Mouse (Mus musculus): Measurements from ENCODE around the gene C1qtnf1. TPM values are rescaled to one million over a fixed set of nuclear protein-coding genes. Genes with fewer than 3 reads are reported as not detected.

C1qtnf1 gene
- polyA plus RNA-seq, 1 experiment from 2014 or later: 7.2 TPM

DNA sequence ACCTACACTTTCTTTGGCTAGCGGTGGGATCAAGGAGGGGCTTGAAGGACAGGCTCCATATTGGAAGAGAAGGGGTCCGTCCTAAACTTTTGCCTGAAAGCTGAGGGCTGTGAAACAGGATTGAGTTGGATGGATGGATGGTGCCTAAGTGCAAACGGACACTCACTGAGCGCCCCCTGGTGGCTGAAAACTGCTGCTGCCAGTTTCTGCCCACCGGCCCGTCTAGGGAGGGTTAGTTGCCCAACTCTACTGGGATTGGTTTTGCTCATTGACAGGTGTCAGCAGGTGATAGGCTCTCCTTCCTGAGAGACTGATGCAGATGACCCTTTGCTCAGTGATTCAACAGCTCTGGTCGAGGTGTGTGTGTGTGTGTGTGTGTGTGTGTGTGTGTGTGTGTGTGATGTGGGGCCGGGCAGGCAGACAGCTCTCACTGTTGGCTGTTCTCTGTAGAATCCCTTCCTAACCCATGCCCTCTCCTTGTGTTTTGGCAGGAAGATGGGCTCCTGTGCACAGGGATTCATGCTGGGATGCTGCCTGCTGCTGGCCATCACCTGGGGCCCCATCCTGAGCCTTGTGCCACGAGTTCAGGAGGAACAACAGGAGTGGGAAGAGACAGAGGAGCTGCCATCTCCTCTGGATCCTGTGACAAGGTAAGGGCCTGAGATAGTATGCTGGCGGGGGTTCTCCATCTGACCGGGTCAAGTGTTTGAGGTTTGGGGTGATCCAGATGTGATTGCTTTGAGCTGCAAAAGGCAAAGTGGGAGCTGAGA lies 15.4 kb downstream of the C1qtnf1 start:
- Histone ChIP-seq H3K4me3 (replicated peaks) (no peak overlapping the region), H3K4me1 (peaks cover 12% of the 10 kb centered on the region), H3K27me3 (0 out of 2 replicates have a peak, but pooled peaks cover 4% of the 10 kb centered on the region), H3K9me3 (replicated peaks) (no peaks in the 10 kb centered on the region), H3K27ac (no peak overlapping the region), H3K36me3 (no peaks in the 10 kb centered on the region), H3K4me2 (no peak overlapping the region), H3K9ac (no peak overlapping the region)
- WGBS: 35% methylated on average over 11 of the region's 11 CpGs
- peak; percentile 30; the same call in 1 of the 2 replicates for ATAC-seq (replicated peaks; ENCODE audit: low FRiP score)

DNA sequence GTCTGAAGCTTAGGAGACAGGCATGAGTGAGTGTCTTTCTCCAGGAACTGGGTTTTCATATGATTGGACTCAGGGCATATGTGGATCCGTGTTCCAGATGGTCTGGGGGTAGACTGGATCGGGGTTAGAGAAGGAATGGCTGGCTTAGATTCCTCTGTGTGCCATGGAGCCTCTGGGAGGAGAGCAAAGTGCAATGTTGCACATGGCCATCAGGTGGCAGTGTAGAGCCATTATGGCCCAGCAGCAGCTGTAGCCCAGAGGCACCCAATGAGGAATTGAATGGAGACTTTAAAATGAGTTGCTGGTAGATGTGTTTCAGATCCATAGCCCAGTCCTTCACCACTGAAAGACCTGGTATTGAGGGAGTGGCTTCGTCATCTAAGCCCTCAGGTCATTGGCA lies 17.8 kb downstream of the C1qtnf1 start:
- H3K27ac ChIP-seq: no peak overlapping the region
- no peak overlapping the region for H3K4me2 ChIP-seq
- WGBS: 13% methylated on average over 3 of the region's 3 CpGs
- ATAC-seq (replicated peaks; ENCODE audit: low FRiP score): peak; percentile 61; the same call in 1 of the 2 replicates
- 0 out of 2 replicates have a peak, but pooled peaks cover 4% of the 10 kb centered on the region for H3K27me3 ChIP-seq
- no peak overlapping the region for H3K9ac ChIP-seq
- H3K9me3 ChIP-seq (replicated peaks): no peaks in the 10 kb centered on the region
- no peaks in the 10 kb centered on the region for H3K4me1 ChIP-seq
- no peaks in the 10 kb centered on the region for H3K36me3 ChIP-seq
- H3K4me3 ChIP-seq (replicated peaks): no peak overlapping the region

DNA sequence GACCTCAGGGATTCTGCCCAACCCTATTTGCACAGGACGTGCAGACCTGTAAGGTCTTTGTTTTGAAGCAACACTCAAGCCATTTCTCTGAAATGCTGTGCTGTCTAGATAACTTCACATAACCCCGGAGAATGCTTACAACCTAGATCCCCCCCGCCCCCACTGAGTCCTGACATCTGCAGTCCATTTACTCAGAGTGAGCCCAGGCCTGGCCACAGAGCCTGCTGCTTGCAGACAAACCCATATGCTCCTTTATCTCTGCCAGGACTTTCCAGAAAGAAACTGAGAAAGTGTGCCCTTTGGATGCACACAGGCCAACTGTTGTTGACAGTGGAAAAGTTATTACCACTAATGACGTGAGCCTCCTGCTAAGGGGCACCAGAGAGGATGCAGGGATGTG lies 19.3 kb downstream of the C1qtnf1 start:
- Histone ChIP-seq H3K36me3 (no peaks in the 10 kb centered on the region), H3K27ac (no peak overlapping the region), H3K27me3 (0 out of 2 replicates have a peak, but pooled peaks cover 4% of the 10 kb centered on the region), H3K9ac (no peak overlapping the region), H3K9me3 (replicated peaks) (no peaks in the 10 kb centered on the region), H3K4me3 (replicated peaks) (no peak overlapping the region), H3K4me2 (no peak overlapping the region), H3K4me1 (no peaks in the 10 kb centered on the region)
- WGBS: 63% methylated on average over 4 of the region's 4 CpGs
- ATAC-seq (replicated peaks; ENCODE audit: low FRiP score): no peak

DNA sequence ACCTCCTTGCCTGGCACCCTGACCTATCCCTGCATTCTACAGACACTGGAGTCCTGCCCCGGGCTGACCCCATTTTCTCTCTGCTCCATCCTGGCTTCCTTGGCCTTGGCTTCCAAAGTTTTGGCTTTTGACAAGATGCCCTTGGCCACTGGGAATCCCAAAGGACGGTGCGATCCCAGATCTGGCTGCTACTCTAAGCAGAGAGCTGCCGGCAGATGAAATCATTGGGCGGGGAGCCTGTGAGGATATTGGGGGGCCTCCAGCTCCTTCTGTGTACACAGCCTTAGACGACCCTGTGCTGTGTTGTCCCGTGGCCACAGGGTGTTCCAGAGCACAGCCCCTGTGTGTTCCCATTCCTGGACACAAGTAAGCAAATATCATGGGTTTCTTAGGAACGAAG lies 20.4 kb downstream of the C1qtnf1 start:
- ATAC-seq (replicated peaks; ENCODE audit: low FRiP score): no peak
- H3K4me1 ChIP-seq: no peaks in the 10 kb centered on the region
- H3K27ac ChIP-seq: no peak overlapping the region
- WGBS: 85% methylated on average over 8 of the region's 8 CpGs
- H3K9me3 ChIP-seq (replicated peaks): no peaks in the 10 kb centered on the region
- H3K36me3 ChIP-seq: no peaks in the 10 kb centered on the region
- no peak overlapping the region for H3K4me2 ChIP-seq
- H3K4me3 ChIP-seq (replicated peaks): no peak overlapping the region
- H3K27me3 ChIP-seq: 0 out of 2 replicates have a peak, but pooled peaks cover 4% of the 10 kb centered on the region
- no peak overlapping the region for H3K9ac ChIP-seq

DNA sequence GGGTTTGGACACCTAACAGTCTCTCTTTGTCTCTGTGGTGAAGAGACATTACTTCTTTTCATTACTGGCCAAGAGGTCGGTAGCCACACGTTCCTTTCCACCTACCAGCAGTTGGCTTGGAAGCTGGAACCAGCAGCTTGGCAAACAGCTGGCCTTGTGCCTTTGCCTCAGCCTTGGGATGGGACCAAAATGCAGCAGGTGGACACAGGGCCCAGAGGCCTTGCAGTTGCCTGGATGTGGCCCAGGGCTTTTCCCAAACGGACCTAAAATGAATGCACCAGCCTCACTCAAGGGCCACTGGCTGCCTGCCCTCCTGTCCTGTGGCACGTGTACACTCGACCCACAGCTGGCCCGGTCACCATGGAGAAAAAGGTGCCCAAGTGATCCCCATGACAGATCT lies 23.2 kb downstream of the C1qtnf1 start:
- Histone ChIP-seq H3K36me3 (no peaks in the 10 kb centered on the region), H3K9me3 (replicated peaks) (no peaks in the 10 kb centered on the region), H3K27ac (no peak overlapping the region), H3K9ac (no peak overlapping the region), H3K4me3 (replicated peaks) (no peak overlapping the region), H3K4me2 (no peak overlapping the region), H3K27me3 (no peaks in the 10 kb centered on the region), H3K4me1 (no peaks in the 10 kb centered on the region)
- WGBS: 89% methylated on average over 6 of the region's 6 CpGs
- ATAC-seq (replicated peaks; ENCODE audit: low FRiP score): no peak

DNA sequence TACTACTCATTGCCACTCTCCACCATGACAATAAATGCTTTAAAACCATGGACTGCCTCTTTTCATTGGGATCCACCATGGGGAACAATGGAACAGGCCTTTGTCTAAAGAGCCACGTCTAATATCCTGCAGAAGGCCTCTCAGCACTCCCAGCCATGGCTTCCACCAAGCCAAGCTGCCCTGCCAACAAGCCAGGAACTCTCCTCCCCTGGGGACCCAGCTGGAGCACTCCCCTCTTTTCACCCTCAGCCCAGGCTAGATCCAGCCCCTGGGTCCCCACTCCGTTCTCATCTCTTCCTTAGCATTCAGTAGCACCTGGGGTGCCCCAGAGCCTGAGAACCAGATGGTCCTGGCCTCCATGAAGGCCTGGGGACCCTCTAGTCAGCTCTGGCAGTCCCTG lies 25.0 kb downstream of the C1qtnf1 start:
- ATAC-seq (replicated peaks; ENCODE audit: low FRiP score): no peak
- Histone ChIP-seq H3K9me3 (replicated peaks) (no peaks in the 10 kb centered on the region), H3K4me1 (no peaks in the 10 kb centered on the region), H3K4me2 (no peak overlapping the region), H3K4me3 (replicated peaks) (no peak overlapping the region), H3K9ac (no peak overlapping the region), H3K36me3 (no peaks in the 10 kb centered on the region), H3K27me3 (no peaks in the 10 kb centered on the region), H3K27ac (no peak overlapping the region)
- 63% methylated on average over 2 of the region's 2 CpGs for WGBS

DNA sequence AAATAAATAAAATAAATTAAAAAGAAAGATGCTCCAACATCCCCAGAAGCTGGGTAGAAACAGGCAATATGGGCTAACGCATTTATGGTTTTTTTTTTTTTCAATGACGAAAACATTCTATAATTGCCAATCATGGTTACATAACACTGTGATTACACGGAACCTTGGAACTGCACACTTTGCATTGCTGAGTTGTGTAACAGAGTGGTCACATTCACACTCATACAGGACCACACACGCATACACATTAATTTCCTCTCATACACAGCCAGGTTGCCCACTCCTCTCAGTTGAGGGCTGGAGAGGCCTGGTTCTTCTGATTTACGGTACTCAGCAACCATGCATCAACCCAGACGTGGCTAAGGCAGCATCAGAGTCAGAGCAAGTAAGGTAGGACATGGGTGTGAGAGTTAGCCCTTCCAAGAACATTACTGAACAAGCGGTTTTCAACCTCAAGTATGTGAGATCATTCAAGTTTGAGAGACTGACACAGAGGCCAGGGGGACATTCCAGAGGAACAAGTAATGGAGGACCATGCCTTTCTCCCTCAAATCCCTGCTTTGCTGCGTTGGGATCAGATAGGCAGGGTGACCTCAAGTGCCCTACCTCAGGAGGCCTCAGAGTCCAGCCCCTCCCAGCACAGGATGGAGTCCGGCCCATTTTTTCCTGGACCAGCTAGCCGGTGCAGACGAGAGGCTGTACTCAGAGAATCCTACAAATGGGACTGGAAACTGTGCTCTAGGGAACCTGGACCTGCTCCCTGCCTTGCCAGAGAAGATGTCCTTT lies 26.1 kb downstream of the C1qtnf1 start:
- no peaks in the 10 kb centered on the region for H3K27me3 ChIP-seq
- peaks cover 5% of the 10 kb centered on the region for H3K4me1 ChIP-seq
- WGBS: 75% methylated on average over 11 of the region's 11 CpGs
- no peak overlapping the region for H3K4me2 ChIP-seq
- no peaks in the 10 kb centered on the region for H3K36me3 ChIP-seq
- H3K27ac ChIP-seq: no peak overlapping the region
- H3K9me3 ChIP-seq (replicated peaks): no peaks in the 10 kb centered on the region
- H3K4me3 ChIP-seq (replicated peaks): no peak overlapping the region
- no peak overlapping the region for H3K9ac ChIP-seq
- ATAC-seq (replicated peaks; ENCODE audit: low FRiP score): no peak

DNA sequence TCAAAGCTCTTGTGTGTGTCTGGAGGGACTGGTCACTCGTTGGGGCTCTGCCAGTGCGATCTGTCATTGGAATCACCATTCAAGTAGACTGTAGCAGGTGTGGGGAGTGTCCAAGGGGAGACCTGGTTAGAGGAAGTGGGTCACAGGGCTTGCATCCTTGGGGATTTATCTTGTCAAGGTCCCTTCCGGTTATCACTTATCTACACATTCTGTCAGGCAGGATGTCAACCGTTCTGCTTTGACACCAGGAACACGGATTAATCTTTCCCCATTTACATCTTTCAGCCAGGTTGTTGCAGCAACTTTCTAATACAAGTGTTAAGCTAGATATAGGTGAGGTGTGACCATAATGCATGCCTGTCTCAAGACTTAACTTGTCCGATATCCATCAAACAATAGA lies 27.8 kb downstream of the C1qtnf1 start:
- no peak overlapping the region for H3K4me2 ChIP-seq
- H3K4me1 ChIP-seq: peaks cover 12% of the 10 kb centered on the region
- H3K36me3 ChIP-seq: no peaks in the 10 kb centered on the region
- ATAC-seq (replicated peaks; ENCODE audit: low FRiP score): no peak
- H3K27me3 ChIP-seq: no peaks in the 10 kb centered on the region
- no peak overlapping the region for H3K4me3 ChIP-seq (replicated peaks)
- WGBS: 81% methylated on average over 6 of the region's 6 CpGs
- H3K27ac ChIP-seq: no peak overlapping the region
- H3K9ac ChIP-seq: no peak overlapping the region
- H3K9me3 ChIP-seq (replicated peaks): 0 out of 2 replicates have a peak, but pooled peaks cover 3% of the 10 kb centered on the region

DNA sequence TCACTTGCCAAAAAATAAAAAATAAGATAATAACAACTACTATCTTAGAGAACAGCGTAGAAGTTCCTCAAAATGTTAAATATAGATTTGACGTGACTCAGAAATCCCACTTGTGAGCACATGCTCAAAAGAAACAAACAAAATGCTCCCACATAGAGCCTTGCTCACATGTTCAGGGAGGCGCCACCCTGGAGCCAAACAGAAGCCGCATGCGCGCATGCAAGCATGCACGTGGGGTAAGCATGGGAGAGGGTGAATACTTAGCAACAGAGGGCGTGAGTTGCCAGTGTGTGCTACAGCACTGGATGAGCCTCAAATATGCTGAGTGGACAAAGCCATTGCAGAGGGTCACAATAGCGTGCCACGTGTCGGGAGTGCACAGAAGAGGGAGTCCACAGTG lies 28.9 kb downstream of the C1qtnf1 start:
- Histone ChIP-seq H3K27me3 (no peaks in the 10 kb centered on the region), H3K4me2 (no peak overlapping the region), H3K27ac (no peak overlapping the region), H3K36me3 (no peaks in the 10 kb centered on the region), H3K9me3 (replicated peaks) (0 out of 2 replicates have a peak, but pooled peaks cover 3% of the 10 kb centered on the region), H3K9ac (no peak overlapping the region), H3K4me3 (replicated peaks) (no peak overlapping the region), H3K4me1 (peaks cover 12% of the 10 kb centered on the region)
- WGBS: 86% methylated on average over 11 of the region's 11 CpGs
- no peak for ATAC-seq (replicated peaks; ENCODE audit: low FRiP score)

DNA sequence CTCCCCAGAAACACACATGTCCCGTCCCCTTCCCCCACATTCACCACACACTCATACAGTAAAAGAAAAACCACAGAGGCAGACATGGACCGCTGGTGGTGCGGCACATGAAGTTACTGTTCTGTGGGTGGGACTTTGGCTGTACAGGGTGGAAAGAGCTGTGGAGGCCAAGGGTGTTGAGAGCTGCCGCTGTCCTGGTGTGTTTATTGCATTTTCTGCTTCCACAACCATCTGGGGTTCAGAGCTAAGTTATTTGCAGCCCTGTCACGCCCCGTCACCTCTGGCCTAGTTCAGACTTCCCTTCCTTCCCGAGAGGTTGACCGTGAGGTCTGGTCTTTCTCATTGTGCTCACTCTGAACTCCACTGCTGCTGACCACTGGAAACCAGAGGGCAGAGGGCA lies 31.0 kb downstream of the C1qtnf1 start:
- 0 out of 2 replicates have a peak, but pooled peaks cover 3% of the 10 kb centered on the region for H3K9me3 ChIP-seq (replicated peaks)
- ATAC-seq (replicated peaks; ENCODE audit: low FRiP score): 0 out of 2 replicates have a peak, but pooled peaks have one; percentile 60
- peak overlapping the region; percentile 30 for H3K4me2 ChIP-seq
- H3K27me3 ChIP-seq: no peaks in the 10 kb centered on the region
- no peak overlapping the region for H3K9ac ChIP-seq
- peak overlapping the region; percentile 60 for H3K27ac ChIP-seq
- 12% methylated on average over 8 of the region's 8 CpGs for WGBS
- H3K36me3 ChIP-seq: no peaks in the 10 kb centered on the region
- H3K4me1 ChIP-seq: peaks cover 12% of the 10 kb centered on the region
- no peak overlapping the region for H3K4me3 ChIP-seq (replicated peaks)

DNA sequence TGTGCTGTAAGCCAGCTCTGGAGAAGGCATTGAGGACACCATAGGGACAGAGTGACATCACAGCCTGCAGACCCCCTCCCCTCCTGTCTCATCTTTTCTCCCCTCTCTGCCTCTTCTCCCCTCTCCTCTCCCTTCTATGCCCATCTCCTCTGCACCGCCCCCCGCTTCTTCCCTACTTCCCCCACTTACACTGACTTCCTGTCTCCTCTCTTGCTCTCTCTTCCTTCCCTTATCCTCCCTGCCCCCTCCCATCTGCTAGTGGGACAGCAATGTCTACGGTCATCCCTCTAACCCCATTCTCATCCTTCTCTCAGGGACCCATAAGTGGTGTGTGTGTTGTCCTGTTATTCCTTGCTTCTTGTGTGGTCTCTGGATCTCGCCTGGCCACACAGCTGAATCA lies 31.5 kb downstream of the C1qtnf1 start:
- H3K4me1 ChIP-seq: peaks cover 12% of the 10 kb centered on the region
- H3K27me3 ChIP-seq: no peaks in the 10 kb centered on the region
- peak overlapping the region; percentile 60; the same call in 1 of the 2 replicates for H3K27ac ChIP-seq
- no peak overlapping the region for H3K9ac ChIP-seq
- WGBS: 57% methylated on average over 4 of the region's 4 CpGs
- 0 out of 2 replicates have a peak, but pooled peaks cover 3% of the 10 kb centered on the region for H3K9me3 ChIP-seq (replicated peaks)
- no peak overlapping the region for H3K4me3 ChIP-seq (replicated peaks)
- no peak for ATAC-seq (replicated peaks; ENCODE audit: low FRiP score)
- no peaks in the 10 kb centered on the region for H3K36me3 ChIP-seq
- H3K4me2 ChIP-seq: peak overlapping the region; percentile 30

DNA sequence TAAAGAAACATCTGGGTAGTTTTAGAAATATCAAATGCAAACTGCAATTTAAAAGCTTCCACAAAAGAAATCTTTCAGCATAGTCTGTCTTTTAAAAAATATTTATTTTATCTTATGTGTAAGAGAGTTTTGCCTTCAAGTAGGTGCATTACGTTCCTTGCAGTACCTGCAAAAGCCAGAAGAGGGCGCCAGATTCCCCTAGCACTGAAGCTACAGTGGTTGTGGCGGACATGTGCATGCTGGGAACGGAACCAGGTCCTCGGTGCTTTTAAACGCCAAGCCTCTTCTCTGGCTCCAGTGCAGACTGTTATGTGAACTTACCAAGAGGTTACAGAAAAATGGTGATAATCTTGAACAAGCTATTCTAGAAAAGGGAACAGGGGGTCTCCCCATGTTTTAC lies 32.3 kb downstream of the C1qtnf1 start:
- Histone ChIP-seq H3K9ac (no peak overlapping the region), H3K4me3 (replicated peaks) (no peak overlapping the region), H3K27ac (no peak overlapping the region), H3K27me3 (no peaks in the 10 kb centered on the region), H3K9me3 (replicated peaks) (0 out of 2 replicates have a peak, but pooled peaks cover 3% of the 10 kb centered on the region), H3K36me3 (no peaks in the 10 kb centered on the region), H3K4me2 (no peak overlapping the region), H3K4me1 (peaks cover 12% of the 10 kb centered on the region)
- 68% methylated on average over 6 of the region's 6 CpGs for WGBS
- no peak for ATAC-seq (replicated peaks; ENCODE audit: low FRiP score)
